Mouse (Mus musculus) embryonic facial prominence, embryonic 10.5 days (tissue): ENCODE results near the gene Rab4a. TPM values are rescaled to one million over a fixed set of nuclear protein-coding genes. Genes with fewer than 3 reads are reported as not detected.

Experiments used
- DNase-seq: peaks from one replicate; pipeline ENCODE4 v3.0.0-alpha.2; 2017; ENCODE audit warnings: low spot score
- H3K27ac ChIP-seq: fragments of 300-500 bp; sonication (generic); replicated peaks from 2 replicates; pipeline ENCODE4 v1.5.1; 2016; ENCODE audit warnings: mild to moderate bottlenecking
- H3K27me3 ChIP-seq: fragments of 300-500 bp; sonication (generic); replicated peaks from 2 replicates; pipeline ENCODE4 v1.6.1; 2016; ENCODE audit warnings: low read depth, mild to moderate bottlenecking; ENCODE audit not compliant: poor library complexity, severe bottlenecking
- H3K36me3 ChIP-seq: fragments of 300-500 bp; sonication (generic); replicated peaks from 2 replicates; pipeline ENCODE4 v1.6.1; 2016; ENCODE audit warnings: mild to moderate bottlenecking, moderate library complexity
- H3K4me1 ChIP-seq: fragments of 300-500 bp; sonication (generic); 2 replicates; pipeline ENCODE4 v1.6.1; 2016
- H3K4me3 ChIP-seq: fragments of 300-500 bp; sonication (generic); 2 replicates; pipeline ENCODE4 v1.5.1; 2016; ENCODE audit warnings: mild to moderate bottlenecking, moderate library complexity
- H3K9me3 ChIP-seq: fragments of 300-500 bp; sonication (generic); 2 replicates; pipeline ENCODE4 v1.6.1; 2016; ENCODE audit warnings: mild to moderate bottlenecking
- WGBS: fragments of 180-500 bp; shearing (Covaris S2); methylation state at CpG from one replicate; pipeline ENCODE4 v1.1.7; 2016; 5-methylcytosine and 5-hydroxymethylcytosine counted together
- polyA plus RNA-seq: library from polyadenylated mRNA; unstranded; fragments of >200 nt; fragmentation: Nextera tagmentation; extraction: Ambion mirVana; gene quantifications from 2 replicates; pipeline ENCODE4 v1.2.1, GENCODE M21; 2016

Gene Rab4a
- 56.8 and 58.0 TPM in 2 replicates for polyA plus RNA-seq

GRCm38 (mm10) chr8:123805718-123806373 lies at the start of gene Rab4a:
Gene Rab4a, plus strand, starts transcription at chr8:123805985.
- peak within 1 kb of the TSS; percentile 95 for H3K4me3 ChIP-seq
- under 1% methylated on average over 48 of the region's 48 CpGs for WGBS
- DNase-seq: peak; percentile 94
- H3K9me3 ChIP-seq: peaks cover 2% of the 10 kb centered on the region; the same call in 1 of the 2 replicates
- H3K27me3 ChIP-seq: no peaks in the 10 kb centered on the region
- peak within 1 kb of the TSS; percentile 94 for H3K27ac ChIP-seq
- peaks cover 13% of the 10 kb centered on the region for H3K36me3 ChIP-seq
- peaks cover 42% of the 10 kb centered on the region for H3K4me1 ChIP-seq

- peaks cover 6% of the 10 kb centered on the region for H3K27me3 ChIP-seq
- H3K27ac ChIP-seq: no peak overlapping the region
- peaks cover 56% of the 10 kb centered on the region for H3K4me1 ChIP-seq
- H3K4me3 ChIP-seq: no peak overlapping the region
- no peak for DNase-seq
- no peaks in the 10 kb centered on the region for H3K9me3 ChIP-seq
- no peaks in the 10 kb centered on the region for H3K36me3 ChIP-seq
- WGBS: 79% methylated on average over 8 of the region's 8 CpGs
These were observed 48.9 kb upstream of the Rab4a start for GRCm38 (mm10) chr8:123756901-123757300.

GRCm38 (mm10) chr8:123758935-123759334 lies 46.9 kb upstream of the Rab4a start:
- 88% methylated on average over 1 of the region's 1 CpGs for WGBS
- no peaks in the 10 kb centered on the region for H3K36me3 ChIP-seq

GRCm38 (mm10) chr8:123759933-123760332 lies 45.9 kb upstream of the Rab4a start:
- 8% methylated on average over 10 of the region's 10 CpGs for WGBS

More at GRCm38 (mm10) chr8:123758935-123759334, 46.9 kb upstream of the Rab4a start:
- H3K4me1 ChIP-seq: peaks cover 54% of the 10 kb centered on the region
- no peak overlapping the region for H3K27ac ChIP-seq
- no peak for DNase-seq
- peaks cover 18% of the 10 kb centered on the region for H3K27me3 ChIP-seq
- no peaks in the 10 kb centered on the region for H3K9me3 ChIP-seq
- no peak overlapping the region for H3K4me3 ChIP-seq

GRCm38 (mm10) chr8:123760579-123760978 lies 45.2 kb upstream of the Rab4a start:
- H3K27ac ChIP-seq: peak overlapping the region; percentile 81
- no peaks in the 10 kb centered on the region for H3K36me3 ChIP-seq
- H3K4me3 ChIP-seq: peak overlapping the region; percentile 48
- no peaks in the 10 kb centered on the region for H3K9me3 ChIP-seq
- DNase-seq: no peak
- H3K27me3 ChIP-seq: peaks cover 23% of the 10 kb centered on the region
- H3K4me1 ChIP-seq: peaks cover 42% of the 10 kb centered on the region
- WGBS: 67% methylated on average over 5 of the region's 5 CpGs

More at GRCm38 (mm10) chr8:123759933-123760332, 45.9 kb upstream of the Rab4a start:
- Histone ChIP-seq H3K27ac (peak overlapping the region; percentile 81), H3K36me3 (no peaks in the 10 kb centered on the region), H3K4me1 (peaks cover 44% of the 10 kb centered on the region), H3K9me3 (no peaks in the 10 kb centered on the region), H3K4me3 (peak overlapping the region; percentile 48), H3K27me3 (peaks cover 20% of the 10 kb centered on the region)
- peak; percentile 74 for DNase-seq

- Histone ChIP-seq H3K36me3 (no peaks in the 10 kb centered on the region), H3K4me3 (0 out of 2 replicates have a peak overlapping the region, but pooled peaks have one; percentile 16), H3K27ac (peak overlapping the region; percentile 81), H3K9me3 (no peaks in the 10 kb centered on the region), H3K4me1 (peaks cover 39% of the 10 kb centered on the region), H3K27me3 (peaks cover 25% of the 10 kb centered on the region)
- DNase-seq: peak; percentile 38
- 30% methylated on average over 12 of the region's 12 CpGs for whole genome bisulfite sequencing
These were observed 44.4 kb upstream of the Rab4a start for GRCm38 (mm10) chr8:123761266-123761882.

GRCm38 (mm10) chr8:123761883-123762270 lies 43.9 kb upstream of the Rab4a start:
- no peak overlapping the region for H3K27ac ChIP-seq
- peaks cover 29% of the 10 kb centered on the region for H3K27me3 ChIP-seq

GRCm38 (mm10) chr8:123763355-123763754 lies 42.4 kb upstream of the Rab4a start:
- H3K4me3 ChIP-seq: no peak overlapping the region
- H3K9me3 ChIP-seq: no peaks in the 10 kb centered on the region
- H3K36me3 ChIP-seq: no peaks in the 10 kb centered on the region
- H3K4me1 ChIP-seq: peaks cover 48% of the 10 kb centered on the region
- peaks cover 35% of the 10 kb centered on the region for H3K27me3 ChIP-seq
- H3K27ac ChIP-seq: no peak overlapping the region
- DNase-seq: no peak
- 84% methylated on average over 7 of the region's 7 CpGs for WGBS

More at GRCm38 (mm10) chr8:123761883-123762270, 43.9 kb upstream of the Rab4a start:
- no peak for DNase-seq
- H3K4me3 ChIP-seq: no peak overlapping the region
- no peaks in the 10 kb centered on the region for H3K36me3 ChIP-seq
- no peaks in the 10 kb centered on the region for H3K9me3 ChIP-seq
- peaks cover 38% of the 10 kb centered on the region for H3K4me1 ChIP-seq
- 34% methylated on average over 4 of the region's 4 CpGs for WGBS

GRCm38 (mm10) chr8:123764671-123765070 lies 41.1 kb upstream of the Rab4a start:
- peaks cover 35% of the 10 kb centered on the region for H3K27me3 ChIP-seq
- H3K4me3 ChIP-seq: no peak overlapping the region
- no peaks in the 10 kb centered on the region for H3K36me3 ChIP-seq
- no peaks in the 10 kb centered on the region for H3K9me3 ChIP-seq
- H3K4me1 ChIP-seq: peaks cover 46% of the 10 kb centered on the region
- WGBS: 39% methylated on average over 4 of the region's 4 CpGs
- no peak overlapping the region for H3K27ac ChIP-seq
- peak; percentile 41 for DNase-seq

GRCm38 (mm10) chr8:123766516-123766915 lies 39.3 kb upstream of the Rab4a start:
- DNase-seq: no peak
- Histone ChIP-seq H3K4me3 (no peak overlapping the region), H3K27me3 (peaks cover 35% of the 10 kb centered on the region), H3K9me3 (no peaks in the 10 kb centered on the region), H3K36me3 (no peaks in the 10 kb centered on the region), H3K27ac (no peak overlapping the region), H3K4me1 (peaks cover 28% of the 10 kb centered on the region)
- 88% methylated on average over 4 of the region's 4 CpGs for WGBS

GRCm38 (mm10) chr8:123767874-123768273 lies 37.9 kb upstream of the Rab4a start:
- H3K4me1 ChIP-seq: peaks cover 16% of the 10 kb centered on the region; the same call in 1 of the 2 replicates
- peaks cover 29% of the 10 kb centered on the region for H3K27me3 ChIP-seq
- no peak overlapping the region for H3K4me3 ChIP-seq
- 71% methylated on average over 8 of the region's 8 CpGs for WGBS
- H3K9me3 ChIP-seq: no peaks in the 10 kb centered on the region
- H3K36me3 ChIP-seq: no peaks in the 10 kb centered on the region
- no peak overlapping the region for H3K27ac ChIP-seq
- DNase-seq: no peak

GRCm38 (mm10) chr8:123768492-123769356 lies 37.1 kb upstream of the Rab4a start:
- 69% methylated on average over 16 of the region's 16 CpGs for WGBS
- H3K27me3 ChIP-seq: peaks cover 25% of the 10 kb centered on the region
- DNase-seq: peak; percentile 64
- no peaks in the 10 kb centered on the region for H3K36me3 ChIP-seq
- H3K4me3 ChIP-seq: no peak overlapping the region
- H3K9me3 ChIP-seq: no peaks in the 10 kb centered on the region
- peaks cover 19% of the 10 kb centered on the region for H3K4me1 ChIP-seq
- no peak overlapping the region for H3K27ac ChIP-seq
